Comparison of ENCODE assay signal across 15 mouse cellular contexts in the genomic region with DNA sequence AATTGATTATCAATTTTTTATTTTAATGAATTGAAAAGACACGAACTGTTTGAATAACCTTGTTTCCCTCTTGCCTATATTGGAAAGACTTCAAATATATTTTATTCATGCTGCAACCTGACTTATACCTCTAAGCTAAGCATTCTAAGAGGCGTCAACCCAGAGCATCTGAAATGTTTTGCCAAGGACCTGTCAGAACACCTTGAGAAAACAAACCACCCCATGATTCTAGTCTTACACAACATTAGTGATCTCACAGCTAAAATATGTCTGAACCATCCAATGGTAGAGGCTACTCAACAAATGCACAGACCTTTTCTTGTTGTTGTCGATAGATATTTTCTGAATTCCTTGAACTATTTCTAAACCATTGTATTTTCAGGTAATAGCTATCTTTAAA. TPM values are rescaled to one million over a fixed set of nuclear protein-coding genes. Genes with fewer than 3 reads are reported as not detected.
"Had no signal": no experiment of that assay in that cellular context is flagged by ENCODE, and none has a peak within 500 bp of the region (broad histone marks: within the 10 kb centered on the region; RNA-seq: fewer than 3 reads in every experiment).

No protein-coding gene starts in this region.

- DNase-seq: kidney, adult 18-20 months; kidney, postnatal 14 days; layer of hippocampus, postnatal 36 days; lung, adult 18-20 months; lung, postnatal 10 days; thymus, postnatal 36 days had no signal

- H3K4me3 ChIP-seq: intestine, embryonic 15.5 days; limb, embryonic 15.5 days; midbrain, embryonic 10.5 days; midbrain, embryonic 15.5 days had no signal

- H3K36me3 ChIP-seq: intestine, embryonic 15.5 days; limb, embryonic 15.5 days; midbrain, embryonic 10.5 days; midbrain, embryonic 15.5 days had no signal

- H3K4me2 ChIP-seq: hindbrain, embryonic 14.5 days; intestine, embryonic 15.5 days; limb, embryonic 15.5 days; midbrain, embryonic 15.5 days had no signal

- H3K27ac ChIP-seq: intestine, embryonic 15.5 days; limb, embryonic 15.5 days; liver, embryonic 14.5 days; midbrain, embryonic 10.5 days; midbrain, embryonic 15.5 days had no signal

- H3K9me3 ChIP-seq: intestine, embryonic 15.5 days; limb, embryonic 15.5 days; midbrain, embryonic 10.5 days; midbrain, embryonic 15.5 days had no signal

- ATAC-seq: intestine, embryonic 15.5 days; midbrain, embryonic 15.5 days had no signal

- H3K27me3 ChIP-seq: intestine, embryonic 15.5 days; limb, embryonic 15.5 days; midbrain, embryonic 15.5 days had no signal

- H3K9ac ChIP-seq: hindbrain, embryonic 14.5 days; intestine, embryonic 15.5 days; limb, embryonic 15.5 days; liver, embryonic 14.5 days; midbrain, embryonic 15.5 days had no signal

RNA-seq across cellular contexts. Expression of a gene that starts 20.5 kb away (rescaled TPM):
- polyA plus RNA-seq: hindbrain, embryonic 14.5 days; intestine, embryonic 15.5 days; limb, embryonic 11.5 days; limb, embryonic 15.5 days; liver, embryonic 14.5 days; midbrain, embryonic 10.5 days; midbrain, embryonic 15.5 days; stomach, embryonic 14.5 days; thymus, postnatal 0 days had no signal
